Mouse (Mus musculus) liver, postnatal 0 days (tissue): Measurements from ENCODE around the gene Toe1.

Experiments
- CTCF ChIP-seq: sonication (generic); IDR thresholded peaks from 2 replicates; pipeline ENCODE4 v1.5.1; 2016; ENCODE audit warnings: antibody characterized with exemption, low read depth
- EP300 ChIP-seq: IDR thresholded peaks from 2 replicates; pipeline ENCODE4 v1.6.1; 2016; ENCODE audit warnings: antibody characterized with exemption, low read depth, mild to moderate bottlenecking

- no peak for TF ChIP-seq CTCF
- no peak for TF ChIP-seq EP300
Observed at GRCm38 (mm10) chr4:116838999-116839398, 31.6 kb upstream of the Toe1 start.
